Mouse (Mus musculus) cerebellum, adult (tissue): Measurements from ENCODE around the gene Sipa1l3.

Source experiments
- ATAC-seq: cut with Nextera tagmentation; 2 replicates; pipeline ENCODE4 v1.9.2; 2017; ENCODE audit warnings: mild to moderate bottlenecking, moderate library complexity, mixed read lengths; ENCODE audit not compliant: insufficient number of reproducible peaks, low FRiP score, low TSS enrichment

Gene Sipa1l3

GRCm38 (mm10) chr7:29391112-29391760, 127.2 kb downstream of the Sipa1l3 start:
- no peak for ATAC-seq

GRCm38 (mm10) chr7:29390234-29390633, 128.2 kb downstream of the Sipa1l3 start:
- ATAC-seq: no peak

GRCm38 (mm10) chr7:29387524-29388068, 130.8 kb downstream of the Sipa1l3 start:
- no peak for ATAC-seq

GRCm38 (mm10) chr7:29386349-29386748, 132.1 kb downstream of the Sipa1l3 start:
- ATAC-seq: no peak

GRCm38 (mm10) chr7:29385791-29386190, 132.7 kb downstream of the Sipa1l3 start:
- no peak for ATAC-seq

- peak; percentile 27; the same call in 1 of the 2 replicates for ATAC-seq
These were observed 135.2 kb downstream of the Sipa1l3 start for GRCm38 (mm10) chr7:29383255-29383654.

GRCm38 (mm10) chr7:29381466-29382040, 136.9 kb downstream of the Sipa1l3 start:
- no peak for ATAC-seq

GRCm38 (mm10) chr7:29374054-29374453, 144.4 kb downstream of the Sipa1l3 start:
- no peak for ATAC-seq

- no peak for ATAC-seq
These were observed 146.3 kb downstream of the Sipa1l3 start for GRCm38 (mm10) chr7:29372123-29372522.

- ATAC-seq: no peak
These were observed 148.4 kb downstream of the Sipa1l3 start for GRCm38 (mm10) chr7:29370031-29370430.

- no peak for ATAC-seq
These were observed 150.5 kb downstream of the Sipa1l3 start for GRCm38 (mm10) chr7:29368004-29368320.

GRCm38 (mm10) chr7:29367166-29368003, 151.1 kb downstream of the Sipa1l3 start:
- peak; percentile 56 for ATAC-seq

GRCm38 (mm10) chr7:29364052-29364451, 154.4 kb downstream of the Sipa1l3 start:
- peak; percentile 68; the same call in 1 of the 2 replicates for ATAC-seq

GRCm38 (mm10) chr7:29361497-29361896, 156.9 kb downstream of the Sipa1l3 start:
- no peak for ATAC-seq

GRCm38 (mm10) chr7:29355406-29355805, 163.0 kb downstream of the Sipa1l3 start:
- ATAC-seq: no peak

GRCm38 (mm10) chr7:29354161-29354560, 164.3 kb downstream of the Sipa1l3 start:
- ATAC-seq: no peak

GRCm38 (mm10) chr7:29352246-29352645, 166.2 kb downstream of the Sipa1l3 start:
- ATAC-seq: no peak

GRCm38 (mm10) chr7:29350489-29350888, 168.0 kb downstream of the Sipa1l3 start:
- no peak for ATAC-seq

GRCm38 (mm10) chr7:29346212-29346611, 172.2 kb downstream of the Sipa1l3 start:
- no peak for ATAC-seq

GRCm38 (mm10) chr7:29345534-29345933, 172.9 kb downstream of the Sipa1l3 start:
- no peak for ATAC-seq

GRCm38 (mm10) chr7:29343746-29344145, 174.7 kb downstream of the Sipa1l3 start:
- ATAC-seq: 0 out of 2 replicates have a peak, but pooled peaks have one; percentile 11
